Mouse (Mus musculus) gastrocnemius, postnatal 14 days (tissue): ENCODE data around the gene Pigv. TPM values are rescaled to one million over a fixed set of nuclear protein-coding genes. Genes with fewer than 3 reads are reported as not detected.

Source experiments
- DNase-seq: peaks from one replicate; pipeline ENCODE4 v3.0.0; 2021; ENCODE audit warnings: mixed read lengths
- intact Hi-C: fragments of 180-260 bp; cut with DNase I; formaldehyde crosslinking; loops from one replicate; pipeline ENCODE4 v1.15.1; 2025; ENCODE audit warnings: low total_unique reads
- long read RNA-seq, 2 experiments: library from polyadenylated mRNA; stranded (forward); transcript quantifications; one replicate each; pipeline ENCODE4 v2.0.0; 2021
- total RNA-seq, 2 experiments: library from RNA; stranded (reverse); gene quantifications; 2 replicates each; pipeline ENCODE4 v1.2.3; 2021

Gene Pigv
- 1 to 10 TPM; 9.4 to 9.9 TPM for total RNA-seq
- long read RNA-seq, experiment 1, transcript Pigv-201 (4 exons, 3,979 nt): major isoform, 8 of 16 reads
- long read RNA-seq, experiment 1, partial matches to known transcripts: 0 of 16 reads
- long read RNA-seq, experiment 1, other reads (novel, unspliced or antisense): 6 of 16 reads
- long read RNA-seq, experiment 2, transcript Pigv-201 (4 exons, 3,979 nt): major isoform, 11 of 24 reads
- long read RNA-seq, experiment 2, partial matches to known transcripts: 0 of 24 reads
- long read RNA-seq, experiment 2, other reads (novel, unspliced or antisense): 12 of 24 reads

DNA sequence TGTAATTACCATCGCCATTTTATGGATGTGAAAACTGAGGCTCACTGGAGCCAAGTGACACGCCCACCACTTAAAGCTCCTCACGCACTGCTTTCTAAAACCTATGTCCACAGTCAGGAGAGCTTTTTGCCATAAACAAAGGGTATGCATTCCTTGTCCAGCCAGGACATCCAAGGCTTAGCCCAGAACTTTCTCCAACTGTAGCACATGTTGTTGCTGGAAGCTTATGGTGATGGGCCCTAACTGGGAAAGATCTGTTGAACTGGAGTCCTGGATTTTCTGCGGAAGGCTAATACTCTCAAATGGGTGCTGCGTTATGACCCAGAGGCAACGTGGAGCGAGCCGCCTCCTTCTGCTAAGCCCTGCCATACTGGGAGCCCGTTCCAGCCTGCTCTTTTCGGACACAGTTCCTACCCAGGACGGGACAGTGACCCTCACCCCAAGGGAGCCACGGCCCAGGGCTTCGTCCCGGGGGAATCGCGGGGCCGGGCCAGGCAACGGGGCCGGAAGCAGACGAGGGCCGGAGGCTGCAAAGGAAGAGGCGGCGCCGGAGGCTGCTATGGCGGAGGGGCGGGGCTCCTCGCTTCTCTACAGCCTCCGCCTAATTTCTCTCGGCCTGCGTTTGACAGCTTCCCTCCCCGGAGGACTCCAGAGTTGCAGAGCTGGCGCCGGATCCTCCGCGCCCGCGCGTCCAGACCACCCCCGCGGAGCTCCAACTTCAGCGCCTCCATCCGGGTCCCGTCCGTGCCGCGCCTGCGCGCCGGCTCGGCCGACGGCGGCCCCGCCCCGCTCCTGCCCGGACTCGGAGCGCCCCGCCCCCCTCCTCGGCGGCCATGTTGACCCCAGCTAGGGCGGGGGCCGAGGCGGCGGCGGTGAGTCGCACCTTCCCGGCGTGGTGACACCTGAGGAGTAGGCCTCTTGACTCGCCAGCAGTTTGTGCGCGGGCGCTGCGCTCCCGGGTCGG, at the start of gene Pigv:
TSS of gene Pigv (minus strand) at position 767 of the 964 bp plus-strand sequence.
- intact Hi-C loops: loop anchor here (2.0 to 5.0 kb wide), 3 partner anchors 80 to 157 kb away; no protein-coding TSS in a partner anchor
- DNase-seq: peak; percentile 94

DNA sequence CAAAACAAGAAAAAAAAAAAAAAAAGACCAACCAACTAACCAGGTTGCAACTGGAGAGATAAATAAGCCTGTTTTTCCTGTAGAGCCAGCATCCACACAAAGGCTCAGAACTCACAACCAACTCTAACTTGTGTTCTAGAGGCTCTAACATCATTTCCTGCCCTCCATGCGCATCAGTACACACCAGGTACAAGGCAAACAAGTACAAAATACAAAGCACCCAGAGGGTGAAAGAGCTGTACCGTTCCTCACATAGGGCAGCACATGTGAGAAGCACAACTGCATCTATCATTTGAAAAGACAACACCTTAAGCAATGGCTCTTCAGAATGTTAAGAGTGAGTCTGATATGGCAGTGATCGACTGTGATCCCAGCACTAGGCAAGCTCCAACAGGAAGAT, 47.3 kb upstream of the Pigv start:
- DNase-seq: no peak
- intact Hi-C loops: no loop called here

DNA sequence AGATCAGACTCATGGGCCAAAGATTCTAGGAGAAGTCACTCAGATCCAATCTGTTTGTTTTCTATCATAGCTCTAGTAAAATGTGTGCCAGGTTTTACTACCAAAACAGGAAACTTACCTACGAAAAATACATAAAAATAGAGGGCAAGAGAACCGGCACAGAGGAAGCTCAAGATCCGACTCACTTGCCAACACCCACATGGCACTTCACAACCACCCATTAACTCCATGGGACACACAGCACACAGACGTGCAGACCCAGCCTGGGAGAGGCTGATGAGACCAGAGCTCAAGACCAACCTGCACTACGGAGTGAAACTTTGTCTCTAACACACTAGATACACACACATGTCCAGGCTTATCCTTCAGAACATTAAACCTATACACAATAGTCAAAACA, 40.3 kb upstream of the Pigv start:
- DNase-seq: no peak
- intact Hi-C loops: no loop called here

DNA sequence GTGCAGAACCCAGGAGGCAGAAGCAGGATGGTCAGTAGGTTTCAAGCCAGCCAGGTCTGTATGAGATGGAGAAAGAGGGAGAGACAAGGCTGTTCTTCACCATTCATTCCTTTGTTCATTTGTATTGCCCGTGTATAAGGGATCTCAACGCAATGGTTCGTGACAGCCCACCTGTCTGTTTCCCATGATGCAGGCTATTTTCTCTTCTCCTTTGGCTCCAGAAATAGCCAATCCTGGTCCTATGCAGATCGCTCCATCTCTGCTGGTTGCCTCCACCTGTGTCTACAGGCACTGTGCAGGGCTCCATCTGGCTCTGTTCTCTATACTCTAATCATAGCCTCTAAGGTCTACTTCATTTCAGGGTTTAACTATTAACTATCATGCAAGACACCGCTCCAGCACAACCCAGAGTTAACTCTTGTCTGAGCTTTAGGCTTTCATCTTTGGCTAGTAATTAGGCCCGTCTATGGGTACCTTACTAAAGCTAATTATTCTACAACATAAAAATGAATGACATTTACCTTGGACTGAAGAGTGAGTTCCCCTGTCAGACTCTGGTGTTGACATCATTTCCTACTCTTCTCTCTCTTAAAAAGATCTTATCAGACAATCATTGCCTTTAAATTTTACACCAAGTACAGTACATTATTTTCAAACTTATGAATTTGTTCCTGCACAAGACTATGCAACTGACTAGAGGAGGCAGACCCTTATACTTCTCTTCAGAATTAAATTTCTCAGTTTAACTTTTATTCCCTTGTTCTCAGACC, 39.0 kb upstream of the Pigv start:
- no peak for DNase-seq
- intact Hi-C loops: no loop called here

DNA sequence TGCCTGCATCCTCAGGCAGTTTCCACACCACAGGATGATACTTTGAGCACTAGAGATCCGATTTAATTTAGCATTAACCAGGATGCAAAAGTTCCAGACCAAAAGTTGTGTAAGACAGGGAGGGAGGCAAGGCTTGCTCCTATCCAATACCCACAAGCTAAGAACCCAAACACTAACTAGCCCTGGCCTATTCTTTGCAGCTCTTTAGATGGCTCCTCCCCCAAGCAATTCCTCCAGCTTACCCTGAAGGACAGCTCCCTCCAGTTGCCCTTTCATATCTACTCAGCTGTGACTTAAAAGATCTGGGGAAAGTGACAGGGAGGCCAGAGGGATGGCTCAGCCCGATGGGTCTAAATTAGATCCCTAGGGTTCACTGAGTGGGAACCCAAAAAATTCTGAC, 36.9 kb upstream of the Pigv start:
- intact Hi-C loops: no loop called here
- DNase-seq: no peak

DNA sequence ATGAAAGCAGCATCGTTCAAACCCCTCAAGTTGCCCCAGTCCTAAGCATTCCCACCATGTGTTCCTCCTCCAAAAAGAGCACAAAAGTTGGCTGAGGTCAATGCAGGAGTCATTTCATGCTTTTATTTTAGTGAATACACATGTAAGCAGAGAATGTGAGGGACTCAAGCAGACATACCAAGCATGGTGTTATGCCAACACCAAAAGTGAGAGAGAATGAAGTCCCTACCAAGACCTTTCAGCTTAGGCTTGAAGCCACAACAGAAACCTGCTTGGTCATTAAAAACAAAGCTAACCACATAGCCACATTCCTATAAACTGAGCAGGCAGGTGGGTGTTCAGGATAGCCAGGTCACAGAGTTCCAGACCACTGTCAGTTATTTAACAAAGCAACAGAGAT, 35.0 kb upstream of the Pigv start:
- DNase-seq: no peak
- intact Hi-C loops: no loop called here

DNA sequence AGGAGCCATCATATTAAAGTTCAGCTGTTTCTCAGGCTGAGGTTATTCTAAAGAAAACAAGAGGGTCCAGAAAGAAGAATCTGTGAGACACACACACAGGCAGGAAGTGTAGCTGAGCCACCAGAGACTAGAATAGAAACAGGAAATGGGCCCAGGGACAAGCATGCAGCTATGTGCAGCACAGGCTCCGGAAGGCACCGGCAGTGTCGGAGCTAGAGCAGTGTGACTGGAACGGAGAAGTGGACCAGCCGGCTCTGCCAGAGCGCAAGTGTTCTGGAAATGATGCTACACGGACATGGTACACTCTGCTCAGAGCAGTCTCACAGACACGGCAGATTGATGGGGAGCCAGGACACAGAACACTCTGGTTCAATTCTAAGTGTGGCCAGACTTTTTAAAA, 34.5 kb upstream of the Pigv start:
- peak; percentile 71 for DNase-seq
- intact Hi-C loops: no loop called here

DNA sequence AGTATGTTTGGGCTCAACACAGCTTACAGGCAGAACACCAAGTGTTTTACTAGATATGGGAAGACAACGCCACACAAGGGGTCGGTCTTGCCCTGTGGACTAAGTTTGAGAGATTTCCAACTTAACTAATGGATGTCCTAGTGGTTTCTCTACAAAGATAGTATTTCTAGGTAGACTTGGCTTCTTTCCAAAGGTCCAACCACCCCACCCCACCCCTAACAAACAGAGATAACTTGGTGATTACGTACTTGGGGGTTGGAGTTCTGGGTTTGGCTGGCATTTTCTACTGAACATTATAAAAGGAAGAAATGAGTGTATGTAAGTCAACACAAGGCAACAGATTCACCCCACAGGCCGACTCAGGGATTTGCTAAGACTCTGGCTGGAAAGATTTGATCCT, 32.6 kb upstream of the Pigv start:
- intact Hi-C loops: no loop called here
- DNase-seq: no peak

DNA sequence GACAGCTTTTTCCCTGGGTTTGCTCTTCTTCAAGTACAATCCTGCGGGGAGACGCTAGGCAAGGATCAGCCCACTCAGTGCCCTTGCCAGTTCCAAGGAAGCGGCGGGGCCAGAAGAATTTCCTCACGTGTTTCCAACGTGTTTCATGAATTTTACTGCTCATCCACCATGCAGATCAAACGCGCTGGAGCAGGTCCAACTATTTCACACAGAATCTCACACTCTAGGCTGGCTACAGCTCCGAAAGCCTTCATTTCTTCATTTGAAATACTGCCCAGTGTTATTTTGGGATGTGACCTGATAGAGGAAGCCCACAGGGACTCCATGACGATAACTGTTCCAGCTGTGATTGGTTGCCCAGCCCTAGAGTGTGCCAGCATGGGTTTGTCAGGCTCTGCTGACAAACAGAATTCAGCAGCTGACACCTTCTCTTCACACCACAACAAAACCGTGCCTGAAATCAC, 28.5 kb upstream of the Pigv start:
- intact Hi-C loops: no loop called here
- peak; percentile 65 for DNase-seq

DNA sequence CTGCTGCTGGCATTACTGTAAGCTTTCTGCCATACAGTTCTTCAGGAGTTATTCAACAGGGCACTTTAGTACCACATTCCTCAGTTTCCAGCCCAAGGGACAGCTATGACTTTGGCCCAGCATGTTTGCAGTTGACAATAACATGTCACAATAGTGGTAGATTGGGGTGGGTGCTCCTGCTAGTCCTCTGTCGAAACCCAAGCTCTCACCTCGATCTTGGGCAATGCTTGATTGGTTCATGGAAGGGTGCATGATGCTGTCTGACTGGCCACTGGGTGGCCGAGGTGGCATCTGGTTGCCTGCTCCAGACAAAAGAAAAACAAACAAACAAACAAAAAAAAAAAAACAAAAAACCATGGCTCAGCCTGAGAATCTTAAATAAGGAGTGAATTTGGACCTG, 22.9 kb upstream of the Pigv start:
- intact Hi-C loops: no loop called here
- no peak for DNase-seq

DNA sequence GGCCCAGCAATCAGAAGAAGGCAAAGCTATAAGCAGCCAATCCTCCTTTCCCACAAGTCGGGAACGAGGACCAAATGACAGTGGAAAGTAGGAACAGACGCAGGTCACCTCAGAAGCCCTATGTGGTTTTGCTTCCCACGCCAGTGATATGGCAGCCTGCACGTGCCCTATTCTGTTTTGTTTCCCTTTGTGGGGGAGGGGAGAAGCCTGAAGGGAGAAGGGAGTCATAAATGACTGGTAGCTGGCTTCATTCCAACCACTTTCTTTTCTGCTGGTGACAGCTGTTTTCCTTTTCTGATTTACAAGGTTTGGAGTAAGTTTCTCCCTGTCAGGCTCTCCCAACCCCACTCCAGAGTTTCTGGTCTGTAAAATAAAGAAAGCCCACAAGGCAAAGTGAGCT, 17.8 kb upstream of the Pigv start:
- no peak for DNase-seq
- intact Hi-C loops: no loop called here

DNA sequence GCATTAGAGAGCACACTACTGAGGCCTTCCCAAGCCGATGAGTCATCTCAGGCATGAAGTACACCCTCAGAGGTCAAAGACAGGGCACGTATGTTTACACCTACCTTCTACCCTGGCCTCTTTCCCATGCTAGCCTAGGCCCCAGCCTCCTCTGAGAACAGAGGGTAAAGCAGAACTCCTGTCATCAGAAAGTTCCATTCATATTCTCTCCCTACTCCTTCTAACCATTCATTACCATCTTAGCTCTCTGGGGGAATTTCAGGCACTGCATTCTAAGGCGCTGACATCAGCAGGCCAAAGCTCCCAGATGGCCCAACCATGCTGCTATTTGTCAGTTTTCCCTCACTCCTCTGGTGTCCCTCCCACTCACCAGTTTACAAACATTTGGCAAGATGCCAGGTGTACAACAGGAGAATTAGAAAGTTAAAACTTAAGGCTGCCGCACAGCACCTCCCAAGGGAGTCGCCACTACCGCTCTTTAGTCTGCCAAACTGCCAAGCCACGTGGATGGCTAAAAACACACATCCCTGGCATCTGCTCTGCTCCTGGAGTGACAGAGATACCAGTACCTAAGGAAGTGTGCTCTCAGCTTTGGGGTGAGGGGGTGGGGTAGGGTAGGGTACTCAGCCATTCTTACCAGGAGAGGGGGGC, 16.1 kb upstream of the Pigv start:
- DNase-seq: peak; percentile 48
- intact Hi-C loops: loop anchor here (10.0 kb wide), 1 partner anchor 46 kb away; no protein-coding TSS in a partner anchor

DNA sequence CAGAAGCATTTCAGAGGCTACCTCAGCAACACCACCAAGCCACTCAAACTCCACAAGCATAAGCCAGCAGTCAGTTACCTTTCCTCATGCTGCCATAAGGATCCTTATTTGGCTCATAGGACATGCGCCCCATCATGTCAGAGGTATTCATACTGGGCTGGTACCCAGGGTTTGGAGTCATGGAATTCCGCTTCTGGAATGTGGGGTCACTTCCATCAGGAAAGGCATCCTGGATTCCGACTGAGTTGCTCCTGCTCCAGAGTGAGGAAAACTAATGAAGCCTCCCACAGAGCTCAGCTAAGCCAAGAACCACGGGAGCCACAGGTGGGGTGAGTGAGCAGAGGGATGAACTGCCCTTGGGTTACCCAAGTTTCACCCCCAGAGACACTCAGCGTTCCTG, 14.7 kb upstream of the Pigv start:
- intact Hi-C loops: loop anchor here (10.0 kb wide), 1 partner anchor 48 kb away; no protein-coding TSS in a partner anchor
- no peak for DNase-seq

DNA sequence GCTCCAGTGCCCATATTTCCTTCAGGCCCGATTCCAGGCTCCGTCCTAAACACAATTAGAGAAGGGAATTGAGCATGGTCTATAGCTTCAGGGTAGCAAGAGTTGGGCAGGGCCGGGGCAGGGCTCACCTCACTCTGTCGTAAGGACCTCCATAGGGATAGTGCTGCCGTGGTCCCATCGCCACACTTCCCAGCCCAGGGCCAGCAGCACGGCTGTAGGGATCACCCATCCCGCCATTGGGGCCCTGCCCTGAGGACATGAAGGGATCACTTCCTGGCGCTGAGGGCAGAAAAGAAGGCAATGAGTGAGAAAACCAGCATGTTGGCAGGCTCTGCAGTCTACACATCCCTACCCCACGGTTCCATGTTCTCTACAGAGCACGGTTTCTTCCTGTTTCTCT, 14.1 kb upstream of the Pigv start:
- intact Hi-C loops: loop anchor here (10.0 kb wide), 1 partner anchor 48 kb away; no protein-coding TSS in a partner anchor
- no peak for DNase-seq

DNA sequence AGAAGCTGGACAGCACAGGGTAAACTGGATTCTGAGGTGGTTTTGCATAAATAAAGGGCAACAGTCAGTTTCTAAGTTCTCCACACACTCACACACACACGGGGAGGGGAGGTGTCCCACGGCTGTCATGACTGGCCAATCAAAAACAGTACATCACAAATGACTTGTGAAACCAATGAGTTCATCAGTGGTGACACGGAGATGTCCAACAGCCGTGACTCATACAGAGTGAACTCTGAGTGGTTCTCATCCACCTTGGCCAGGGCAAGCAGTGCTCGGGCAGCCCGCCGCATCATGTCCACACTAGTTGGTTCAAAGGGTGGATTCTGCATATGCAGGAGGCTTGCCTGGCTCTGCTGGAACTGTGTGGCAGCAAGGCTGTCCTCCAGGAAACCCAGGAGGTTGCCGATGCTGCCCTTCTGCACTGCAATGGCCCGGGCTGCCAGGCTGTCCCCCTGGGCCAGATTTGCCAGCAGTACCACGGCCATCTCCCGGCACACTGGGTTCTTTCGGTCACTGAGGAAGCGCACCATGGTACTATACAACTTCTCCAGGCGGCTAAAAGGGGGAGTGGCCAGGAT, 7.8 kb upstream of the Pigv start:
- DNase-seq: no peak
- intact Hi-C loops: loop anchor here (10.0 kb wide), 1 partner anchor 55 kb away; no protein-coding TSS in a partner anchor

DNA sequence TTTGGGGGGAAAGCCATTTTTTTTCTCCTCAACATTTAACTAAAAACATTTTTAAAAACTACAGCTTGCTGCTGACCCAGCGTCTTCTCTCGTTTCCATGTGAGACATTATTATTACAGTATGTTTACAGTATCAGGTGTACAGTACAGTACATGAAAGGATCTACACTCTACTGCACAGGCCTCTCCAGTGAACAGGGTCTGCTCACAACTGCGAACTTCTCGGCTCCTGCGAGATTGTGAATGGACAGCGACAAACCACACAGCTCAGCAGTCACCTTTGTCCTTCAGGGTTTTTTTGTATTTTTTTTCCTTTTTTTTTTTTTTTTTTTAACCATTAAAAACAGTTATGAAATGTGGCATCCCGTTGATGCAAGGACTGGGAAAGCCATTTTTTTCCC, 7.2 kb upstream of the Pigv start:
- intact Hi-C loops: loop anchor here (10.0 kb wide), 1 partner anchor 55 kb away; no protein-coding TSS in a partner anchor
- no peak for DNase-seq

DNA sequence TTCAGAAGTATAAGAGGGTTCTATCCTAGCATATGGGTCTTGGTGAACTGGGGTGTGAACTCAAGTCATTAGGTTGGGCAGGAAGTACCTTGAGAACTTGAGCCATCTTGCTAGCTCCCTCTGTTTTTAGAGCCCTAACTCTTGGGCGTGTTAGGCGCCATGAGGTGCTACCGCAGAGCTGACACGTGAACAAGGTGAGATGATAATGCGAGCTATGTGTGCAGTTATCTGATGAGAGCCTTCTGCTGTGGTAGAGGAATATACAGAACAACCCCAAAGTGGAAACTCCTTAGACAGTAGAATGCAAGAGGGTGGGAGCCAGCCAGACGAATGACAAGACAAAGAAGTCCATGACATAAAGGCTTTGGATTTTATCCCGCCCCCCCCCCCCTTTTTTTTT, 4.8 kb upstream of the Pigv start:
- intact Hi-C loops: no loop called here
- no peak for DNase-seq

DNA sequence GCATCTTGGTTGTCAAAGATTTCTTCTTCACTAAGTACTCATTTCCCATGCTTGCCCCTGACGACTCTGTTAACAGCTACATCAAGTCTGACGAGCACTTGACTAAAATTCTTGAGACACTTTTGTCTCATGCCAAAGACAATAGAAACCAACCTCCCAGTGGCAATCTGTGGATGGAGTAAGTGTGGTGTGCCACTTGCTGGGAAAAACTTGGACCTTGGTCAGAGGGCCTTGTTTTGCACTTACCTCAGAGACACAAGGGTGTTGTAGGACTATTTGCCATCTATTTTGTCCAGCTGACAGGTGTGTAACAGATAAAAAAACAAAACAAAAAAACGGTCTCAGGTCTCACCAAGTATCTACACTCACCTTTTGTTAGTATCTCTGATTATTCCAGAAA, 3.7 kb upstream of the Pigv start:
- intact Hi-C loops: no loop called here

DNA sequence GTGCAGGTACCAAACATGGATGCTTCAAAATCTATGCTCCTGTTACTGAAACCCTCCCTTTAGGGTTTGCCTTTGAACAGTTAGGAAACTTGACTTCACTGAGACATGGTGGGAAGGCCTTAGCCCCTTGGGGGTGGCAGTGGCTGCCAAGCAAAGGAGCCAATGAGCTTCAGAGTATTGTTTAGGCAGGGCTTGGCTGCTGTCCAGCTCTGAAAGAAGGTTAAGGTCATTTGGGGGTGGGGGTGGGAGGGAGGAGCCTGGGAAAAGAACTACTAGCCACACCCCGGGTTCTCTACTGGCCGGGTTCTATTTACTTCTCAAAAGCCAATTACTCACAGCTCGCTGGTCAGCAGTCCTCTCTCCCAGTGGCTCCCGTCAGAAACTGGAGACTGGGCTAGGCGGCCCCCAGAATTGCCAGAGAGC, 3.2 kb upstream of the Pigv start:
- DNase-seq: peak; percentile 66
- intact Hi-C loops: no loop called here

More for the DNA sequence above, 3.7 kb upstream of the Pigv start:
- DNase-seq: no peak
